Mouse (Mus musculus) heart, embryonic 15.5 days (tissue): ENCODE results near the gene Tlr3. TPM values are rescaled to one million over a fixed set of nuclear protein-coding genes. Genes with fewer than 3 reads are reported as not detected.

Source experiments
- polyA plus RNA-seq: library from polyadenylated mRNA; unstranded; fragments of >200 nt; fragmentation: Nextera tagmentation; extraction: Ambion mirVana; gene quantifications from 2 replicates; pipeline ENCODE4 v1.2.1, GENCODE M21; 2015

Gene Tlr3
- polyA plus RNA-seq, 1 experiment from 2014 or later: 2.5 TPM

Other genes starting within 250 kb of the Tlr3 start
- gene F11, start 149.0 kb downstream of the Tlr3 start, polyA plus RNA-seq: 0.32 TPM in 1 of 2 replicates, not detected in the other
- 0.08 TPM in 1 of 2 replicates, not detected in the other for gene Klkb1, start 116.2 kb downstream of the Tlr3 start, polyA plus RNA-seq
- gene Gm45753, start 102.6 kb downstream of the Tlr3 start, polyA plus RNA-seq: 0.29 TPM in 1 of 2 replicates, not detected in the other
- 0.60 and 1.0 TPM in 2 replicates for gene Cyp4v3, start 77.9 kb downstream of the Tlr3 start, polyA plus RNA-seq
- gene Fam149a, start 28.8 kb downstream of the Tlr3 start, polyA plus RNA-seq: 3.6 and 5.1 TPM in 2 replicates
- gene Sorbs2, start 96.7 kb upstream of the Tlr3 start, polyA plus RNA-seq: 307 and 382 TPM in 2 replicates